Mouse (Mus musculus) embryo, embryonic 10.5 days (tissue): ENCODE data around the gene Zfp568.

Experiments
- DNase-seq: peaks from one replicate; pipeline ENCODE4 v3.0.0-alpha.2; 2015; ENCODE audit warnings: low spot score

Gene Zfp568

DNA sequence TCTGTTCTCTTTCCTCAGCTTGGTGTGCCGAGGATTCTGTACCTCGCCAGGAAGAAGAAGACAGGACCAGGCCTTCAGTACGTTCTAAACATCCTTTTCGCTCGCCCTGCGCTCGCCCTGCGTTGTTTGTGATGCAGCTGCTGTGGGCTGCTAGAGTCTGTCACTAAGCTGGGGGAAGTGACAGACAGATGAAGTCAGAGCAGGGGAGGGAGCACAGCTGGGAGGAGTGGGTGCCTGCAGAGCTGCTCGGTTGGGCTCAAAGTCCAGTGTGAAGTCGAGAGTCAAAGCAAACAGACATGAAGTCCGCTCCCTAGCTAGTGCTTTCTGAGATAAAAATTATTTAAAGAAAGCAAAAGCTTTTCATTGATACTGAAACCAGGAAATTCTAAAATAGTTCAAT, 5.3 kb downstream of the Zfp568 start:
- no peak for DNase-seq

DNA sequence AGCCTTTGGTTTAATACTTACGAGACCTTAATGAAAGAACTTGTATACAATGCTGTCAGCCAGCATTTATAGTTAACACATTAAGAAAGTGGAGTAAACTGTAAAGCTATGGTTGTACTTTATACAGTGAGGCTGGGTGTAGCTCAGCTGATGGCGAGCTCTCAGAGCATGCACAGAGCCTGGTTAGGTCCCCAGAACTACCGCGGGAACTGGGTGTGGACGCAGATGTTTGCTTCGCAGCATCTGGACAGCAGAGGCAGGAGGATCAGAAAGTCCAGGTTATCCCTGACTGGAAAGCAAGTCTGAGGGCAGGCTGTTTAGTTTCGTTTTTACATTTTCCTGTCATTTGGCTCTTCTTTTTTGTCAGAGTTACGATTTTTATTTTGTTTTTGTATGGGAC, 8.9 kb downstream of the Zfp568 start:
- DNase-seq: no peak

DNA sequence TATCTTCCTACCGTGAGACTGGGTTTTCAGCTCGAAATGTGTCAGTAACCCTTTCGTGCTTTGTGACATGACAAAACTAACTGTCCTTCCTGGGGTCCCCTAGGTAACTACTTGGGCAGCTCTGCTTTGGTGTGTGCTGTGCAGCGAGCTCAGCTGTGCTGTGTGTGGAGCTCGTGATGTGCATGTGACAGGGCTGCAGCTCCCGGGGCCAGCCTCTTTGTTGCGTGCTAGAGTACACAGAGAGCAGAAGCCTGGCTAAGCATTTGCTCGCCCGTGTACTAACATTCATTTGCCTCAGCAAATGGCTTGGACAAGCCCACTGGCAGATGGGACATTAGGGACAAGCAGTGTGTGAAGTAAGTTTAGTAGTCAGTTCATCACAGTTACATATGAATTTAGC, 9.6 kb downstream of the Zfp568 start:
- no peak for DNase-seq

DNA sequence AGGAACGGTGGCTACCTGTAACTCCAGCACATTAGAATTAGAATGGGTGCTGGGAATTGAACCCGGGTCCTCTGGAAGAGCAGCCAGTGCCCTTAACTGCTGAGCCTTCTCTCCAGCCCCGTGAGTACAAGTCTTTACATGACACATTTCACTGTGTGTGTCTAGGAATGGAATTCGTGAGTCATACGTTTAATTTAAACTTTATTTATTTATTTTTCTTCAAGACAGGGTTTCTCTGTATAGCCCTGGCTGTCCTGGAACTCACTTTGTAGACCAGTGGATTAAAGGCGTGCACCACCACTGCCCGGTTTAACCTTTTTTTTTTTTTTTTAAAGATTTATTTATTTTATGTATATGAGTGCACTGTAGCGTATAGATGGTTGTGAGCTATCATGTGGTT, 11.4 kb downstream of the Zfp568 start:
- DNase-seq: no peak

GRCm38 (mm10) chr7:30000601-30001000, 16.8 kb downstream of the Zfp568 start:
- no peak for DNase-seq

- DNase-seq: no peak
These were observed 23.8 kb downstream of the Zfp568 start for GRCm38 (mm10) chr7:30007601-30008000.

GRCm38 (mm10) chr7:30008020-30008690, 24.4 kb downstream of the Zfp568 start:
- peak; percentile 34 for DNase-seq

DNA sequence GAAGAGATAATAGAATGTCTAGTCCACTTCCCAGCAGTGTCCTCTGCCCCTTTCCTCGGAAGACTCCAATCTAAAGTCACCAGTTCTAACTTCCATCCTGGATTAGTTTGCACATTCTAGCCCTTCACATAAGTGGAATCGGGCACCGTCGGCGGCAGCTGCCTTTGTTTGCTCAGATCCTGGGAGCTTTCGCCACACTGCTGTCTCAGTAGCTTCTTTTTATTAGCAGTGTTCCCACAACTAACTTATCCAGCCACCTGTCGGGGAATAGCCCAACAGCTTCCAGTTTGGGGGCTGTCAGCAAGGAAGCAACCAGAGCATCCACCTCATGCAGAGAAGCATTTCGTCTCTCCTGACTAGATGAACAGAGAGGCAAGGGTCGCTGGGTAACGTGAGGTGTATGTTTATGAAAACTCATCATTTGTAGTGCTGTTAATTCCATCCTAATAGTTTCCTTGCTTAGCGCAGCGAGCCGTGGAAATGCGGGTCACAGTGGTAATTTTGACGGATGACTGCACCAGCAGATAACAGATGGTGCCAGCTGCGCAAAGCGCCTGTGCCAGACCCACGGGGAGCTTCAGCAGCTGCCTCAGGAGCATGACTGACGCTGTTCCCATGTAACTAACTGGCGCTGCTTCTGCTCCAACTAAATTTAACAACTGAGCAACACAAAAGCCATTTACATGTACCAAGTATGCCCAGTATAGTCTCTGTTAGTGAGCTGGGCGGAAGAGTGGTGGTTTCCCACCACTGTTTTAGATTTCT, 25.7 kb downstream of the Zfp568 start:
- peak; percentile 12 for DNase-seq

GRCm38 (mm10) chr7:30010551-30011195, 26.9 kb downstream of the Zfp568 start:
- no peak for DNase-seq

GRCm38 (mm10) chr7:30012956-30013363, 29.2 kb downstream of the Zfp568 start:
- DNase-seq: peak; percentile 74

- DNase-seq: no peak
These were observed 33.5 kb downstream of the Zfp568 start for GRCm38 (mm10) chr7:30017226-30017625.

GRCm38 (mm10) chr7:30019543-30019942, 35.8 kb downstream of the Zfp568 start:
- no peak for DNase-seq

GRCm38 (mm10) chr7:30023324-30023723, 39.6 kb downstream of the Zfp568 start:
- no peak for DNase-seq

DNA sequence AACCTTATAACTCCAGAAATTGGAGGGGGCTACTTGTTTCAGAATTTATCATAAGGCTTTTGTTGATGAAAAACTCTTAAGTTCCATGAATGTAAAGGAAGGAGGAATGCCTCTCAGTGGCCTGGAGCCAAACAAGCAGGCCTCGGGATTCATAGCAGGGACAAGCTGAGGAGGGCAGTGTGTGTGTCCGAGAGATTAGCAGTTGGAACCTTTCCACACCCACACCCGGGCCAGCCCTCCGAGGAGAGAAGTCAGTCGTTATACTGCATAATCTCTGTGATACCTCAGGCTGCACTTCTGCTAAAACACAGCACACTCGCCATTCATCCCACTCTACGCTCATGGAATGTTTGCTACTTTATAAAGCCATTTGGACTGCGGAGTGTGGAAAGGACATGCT, 40.0 kb downstream of the Zfp568 start:
- DNase-seq: no peak

- no peak for DNase-seq
These were observed 41.6 kb downstream of the Zfp568 start for GRCm38 (mm10) chr7:30025358-30025757.

DNA sequence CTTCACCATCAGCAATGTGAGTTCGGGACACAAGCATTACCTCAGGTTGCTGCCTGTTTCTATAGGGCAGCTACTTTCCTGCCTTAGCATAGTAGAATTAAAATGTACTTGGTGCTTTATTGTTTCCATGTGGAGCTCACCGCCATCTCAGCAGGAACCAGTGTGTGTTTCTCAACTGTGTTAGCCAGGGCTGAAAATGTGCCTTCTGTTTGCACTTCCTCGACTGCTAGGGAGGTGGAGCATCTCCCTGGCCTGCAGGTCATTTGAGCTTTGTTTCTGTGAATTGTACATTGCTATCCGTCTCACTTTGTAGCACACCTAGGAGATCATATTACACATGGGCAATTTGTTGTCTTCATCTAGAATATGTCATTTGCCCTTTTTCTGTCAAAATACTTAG, 43.6 kb downstream of the Zfp568 start:
- no peak for DNase-seq

- DNase-seq: no peak
These were observed 44.8 kb downstream of the Zfp568 start for GRCm38 (mm10) chr7:30028572-30028971.

GRCm38 (mm10) chr7:30030677-30031076, 46.9 kb downstream of the Zfp568 start:
- no peak for DNase-seq

DNA sequence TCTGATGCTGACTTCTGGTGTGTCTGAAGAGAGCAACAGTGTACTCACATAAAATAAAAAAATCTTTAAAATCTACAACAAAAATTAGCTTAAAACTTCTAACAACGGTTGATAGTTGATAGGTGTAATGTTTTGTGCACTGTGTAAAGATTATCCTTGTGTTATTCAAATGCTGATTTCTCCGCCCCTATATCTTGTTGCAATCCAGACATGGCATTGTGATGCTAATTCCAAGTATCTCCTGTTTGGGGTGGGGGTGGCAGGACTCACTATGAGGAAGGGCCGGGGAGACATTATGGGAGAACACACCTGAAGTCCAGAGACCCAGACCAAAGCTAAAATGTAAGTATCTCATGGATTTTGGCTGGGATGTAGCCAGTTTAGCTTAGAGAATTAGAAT, 47.6 kb downstream of the Zfp568 start:
- DNase-seq: no peak

DNA sequence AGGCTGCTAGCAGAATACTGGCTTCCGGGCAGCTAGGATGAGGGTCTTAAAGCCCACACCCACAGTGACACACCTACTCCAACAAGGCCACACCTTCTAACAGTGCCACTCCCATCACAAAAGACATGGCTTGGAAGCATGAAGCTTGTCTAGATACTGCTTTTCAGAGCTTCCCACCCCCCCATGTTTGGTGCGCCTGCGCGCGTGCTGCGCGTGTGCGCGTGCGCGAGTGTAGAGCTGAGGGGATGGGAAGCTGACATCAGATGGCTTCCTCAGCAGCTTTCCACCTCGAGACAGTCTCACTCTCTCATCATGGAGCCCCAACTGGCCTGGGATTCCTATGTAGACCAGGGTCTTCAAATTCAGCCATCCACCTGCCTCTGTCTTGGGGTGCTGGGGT, 50.6 kb downstream of the Zfp568 start:
- DNase-seq: no peak

GRCm38 (mm10) chr7:30044354-30044753, 60.6 kb downstream of the Zfp568 start:
- no peak for DNase-seq

DNA sequence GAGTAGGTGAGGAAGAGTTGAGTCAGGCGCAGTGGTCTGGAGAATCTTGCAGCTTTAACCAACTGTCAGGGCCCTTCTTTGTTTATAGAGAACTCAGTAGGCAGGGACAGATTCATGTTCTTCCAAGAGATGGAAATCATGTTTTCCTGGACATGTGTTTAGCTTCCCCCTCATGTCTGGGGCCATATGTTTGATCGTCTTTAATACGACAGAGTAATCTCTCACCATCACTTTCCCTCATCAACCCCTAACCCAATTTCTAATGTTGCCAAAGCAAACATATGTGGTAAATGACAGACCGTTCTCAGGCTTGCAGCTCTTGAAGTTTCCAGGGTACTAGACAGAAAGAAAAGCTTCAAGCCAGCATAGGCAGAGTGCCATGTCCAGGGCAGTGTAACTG, 64.4 kb downstream of the Zfp568 start:
- DNase-seq: no peak

GRCm38 (mm10) chr7:30050882-30051548, 67.3 kb downstream of the Zfp568 start, which contains the start of gene Zfp14:
Zfp14 (minus strand) TSS chr7:30051380.
- peak; percentile 96 for DNase-seq
